Mouse (Mus musculus) intestine, embryonic 15.5 days (tissue): ENCODE results near the gene Ccdc144b. TPM values are rescaled to one million over a fixed set of nuclear protein-coding genes. Genes with fewer than 3 reads are reported as not detected.

Experiments
- ATAC-seq: fragments of 200-750 bp; cut with Nextera tagmentation; 2 replicates; pipeline ENCODE4 v1.8.0; 2017; ENCODE audit warnings: moderate TSS enrichment, moderate library complexity
- H3K27ac ChIP-seq: fragments of 300-500 bp; sonication (generic); 2 replicates; pipeline ENCODE4 v1.5.1; 2015; ENCODE audit warnings: mild to moderate bottlenecking, inconsistent platforms
- H3K27me3 ChIP-seq: fragments of 300-500 bp; sonication (generic); replicated peaks from 2 replicates; pipeline ENCODE4 v1.6.1; 2015; ENCODE audit warnings: inconsistent platforms
- H3K36me3 ChIP-seq: fragments of 300-500 bp; sonication (generic); 2 replicates; pipeline ENCODE4 v1.6.1; 2015; ENCODE audit warnings: inconsistent platforms
- H3K4me1 ChIP-seq: fragments of 300-500 bp; sonication (generic); replicated peaks from 2 replicates; pipeline ENCODE4 v1.6.1; 2015; ENCODE audit warnings: inconsistent platforms
- H3K4me2 ChIP-seq: fragments of 300-500 bp; sonication (generic); replicated peaks from 2 replicates; pipeline ENCODE4 v1.6.1; 2015; ENCODE audit warnings: mild to moderate bottlenecking, inconsistent platforms
- H3K4me3 ChIP-seq: fragments of 300-500 bp; sonication (generic); replicated peaks from 2 replicates; pipeline ENCODE4 v1.5.1; 2015; ENCODE audit warnings: inconsistent platforms
- H3K9ac ChIP-seq: fragments of 300-500 bp; sonication (generic); 2 replicates; pipeline ENCODE4 v1.6.1; 2015; ENCODE audit warnings: inconsistent platforms
- H3K9me3 ChIP-seq: fragments of 300-500 bp; sonication (generic); 2 replicates; pipeline ENCODE4 v1.6.1; 2016; ENCODE audit warnings: inconsistent platforms
- WGBS: fragments of 180-500 bp; shearing (Covaris S2); methylation state at CpG from one replicate; pipeline ENCODE4 v1.1.7; 2015; 5-methylcytosine and 5-hydroxymethylcytosine counted together
- polyA plus RNA-seq: library from polyadenylated mRNA; unstranded; fragments of >200 nt; fragmentation: Nextera tagmentation; extraction: Ambion mirVana; gene quantifications from 2 replicates; pipeline ENCODE4 v1.2.1, GENCODE M21; 2015

Ccdc144b gene
- not detected in 2 replicates for polyA plus RNA-seq

GRCm38 (mm10) chr3:36053447-36053846 lies at the start of gene Ccdc144b:
Gene Ccdc144b, minus strand, starts transcription at chr3:36053547.
- Histone ChIP-seq H3K4me2 (no peak within 1 kb of the TSS), H3K9ac (no peak within 1 kb of the TSS), H3K4me3 (no peak within 1 kb of the TSS), H3K9me3 (no peaks in the 10 kb centered on the region), H3K36me3 (no peaks in the 10 kb centered on the region), H3K27me3 (no peaks in the 10 kb centered on the region), H3K27ac (no peak within 1 kb of the TSS), H3K4me1 (no peaks in the 10 kb centered on the region)
- 89% methylated on average over 6 of the region's 6 CpGs for WGBS
- ATAC-seq, result no peak

GRCm38 (mm10) chr3:36095371-36095770 lies 42.0 kb upstream of the Ccdc144b start:
- Histone ChIP-seq H3K9ac (no peak overlapping the region), H3K4me2 (no peak overlapping the region), H3K27ac (no peak overlapping the region), H3K27me3 (no peaks in the 10 kb centered on the region), H3K4me1 (no peaks in the 10 kb centered on the region), H3K36me3 (0 out of 2 replicates have a peak, but pooled peaks cover 3% of the 10 kb centered on the region), H3K4me3 (no peak overlapping the region), H3K9me3 (no peaks in the 10 kb centered on the region)
- ATAC-seq, result no peak
- WGBS, result 78% methylated on average over 2 of the region's 2 CpGs

- Histone ChIP-seq H3K4me3 (no peak overlapping the region), H3K27ac (no peak overlapping the region), H3K4me2 (no peak overlapping the region), H3K27me3 (no peaks in the 10 kb centered on the region), H3K36me3 (peaks cover 35% of the 10 kb centered on the region), H3K9ac (no peak overlapping the region), H3K9me3 (no peaks in the 10 kb centered on the region), H3K4me1 (no peaks in the 10 kb centered on the region)
- 89% methylated on average over 9 of the region's 9 CpGs for WGBS
- no peak for ATAC-seq
Measured at GRCm38 (mm10) chr3:36087591-36087990, 34.2 kb upstream of the Ccdc144b start.

- Histone ChIP-seq H3K4me1 (no peaks in the 10 kb centered on the region), H3K27me3 (no peaks in the 10 kb centered on the region), H3K4me3 (no peak overlapping the region), H3K9me3 (no peaks in the 10 kb centered on the region), H3K36me3 (peaks cover 40% of the 10 kb centered on the region), H3K27ac (no peak overlapping the region), H3K9ac (no peak overlapping the region), H3K4me2 (no peak overlapping the region)
- no peak for ATAC-seq
- 98% methylated on average over 5 of the region's 5 CpGs for WGBS
Measured at GRCm38 (mm10) chr3:36085394-36085793, 32.0 kb upstream of the Ccdc144b start.

- H3K9me3 ChIP-seq, result no peaks in the 10 kb centered on the region
- no peak overlapping the region for H3K27ac ChIP-seq
- ATAC-seq, result no peak
- H3K9ac ChIP-seq, result no peak overlapping the region
- WGBS, result 93% methylated on average over 7 of the region's 7 CpGs
- H3K36me3 ChIP-seq, result peaks cover 39% of the 10 kb centered on the region
- no peak overlapping the region for H3K4me2 ChIP-seq
- H3K27me3 ChIP-seq, result no peaks in the 10 kb centered on the region
- H3K4me3 ChIP-seq, result no peak overlapping the region
- H3K4me1 ChIP-seq, result no peaks in the 10 kb centered on the region
Measured at GRCm38 (mm10) chr3:36083381-36083780, 30.0 kb upstream of the Ccdc144b start.

GRCm38 (mm10) chr3:36082843-36083242 lies 29.5 kb upstream of the Ccdc144b start:
- H3K36me3 ChIP-seq, result peaks cover 36% of the 10 kb centered on the region
- no peaks in the 10 kb centered on the region for H3K27me3 ChIP-seq
- 86% methylated on average over 4 of the region's 4 CpGs for WGBS
- H3K4me1 ChIP-seq, result no peaks in the 10 kb centered on the region
- no peak overlapping the region for H3K4me2 ChIP-seq
- H3K27ac ChIP-seq, result no peak overlapping the region
- no peak for ATAC-seq
- no peak overlapping the region for H3K4me3 ChIP-seq
- no peak overlapping the region for H3K9ac ChIP-seq
- no peaks in the 10 kb centered on the region for H3K9me3 ChIP-seq

- H3K4me3 ChIP-seq, result no peak overlapping the region
- H3K9me3 ChIP-seq, result no peaks in the 10 kb centered on the region
- H3K27me3 ChIP-seq, result no peaks in the 10 kb centered on the region
- no peak overlapping the region for H3K4me2 ChIP-seq
- H3K4me1 ChIP-seq, result no peaks in the 10 kb centered on the region
- H3K27ac ChIP-seq, result no peak overlapping the region
- no peak for ATAC-seq
- H3K36me3 ChIP-seq, result peaks cover 39% of the 10 kb centered on the region
- no peak overlapping the region for H3K9ac ChIP-seq
- WGBS, result 90% methylated on average over 5 of the region's 5 CpGs
Measured at GRCm38 (mm10) chr3:36080741-36081140, 27.4 kb upstream of the Ccdc144b start.

- Histone ChIP-seq H3K4me2 (no peak overlapping the region), H3K27me3 (no peaks in the 10 kb centered on the region), H3K4me3 (no peak overlapping the region), H3K36me3 (peaks cover 40% of the 10 kb centered on the region), H3K4me1 (no peaks in the 10 kb centered on the region), H3K27ac (no peak overlapping the region), H3K9ac (no peak overlapping the region), H3K9me3 (no peaks in the 10 kb centered on the region)
- ATAC-seq, result no peak
- 88% methylated on average over 5 of the region's 5 CpGs for WGBS
Measured at GRCm38 (mm10) chr3:36079886-36080285, 26.5 kb upstream of the Ccdc144b start.

GRCm38 (mm10) chr3:36077386-36077785 lies 24.0 kb upstream of the Ccdc144b start:
- Histone ChIP-seq H3K4me1 (no peaks in the 10 kb centered on the region), H3K4me3 (no peak overlapping the region), H3K4me2 (no peak overlapping the region), H3K9ac (no peak overlapping the region), H3K9me3 (no peaks in the 10 kb centered on the region), H3K36me3 (peaks cover 42% of the 10 kb centered on the region), H3K27ac (no peak overlapping the region), H3K27me3 (no peaks in the 10 kb centered on the region)
- WGBS, result 93% methylated on average over 3 of the region's 3 CpGs
- ATAC-seq, result no peak

GRCm38 (mm10) chr3:36075466-36075865 lies 22.1 kb upstream of the Ccdc144b start:
- no peak overlapping the region for H3K27ac ChIP-seq
- ATAC-seq, result no peak
- no peak overlapping the region for H3K4me3 ChIP-seq
- peaks cover 41% of the 10 kb centered on the region for H3K36me3 ChIP-seq
- H3K27me3 ChIP-seq, result no peaks in the 10 kb centered on the region
- no peak overlapping the region for H3K9ac ChIP-seq
- no peaks in the 10 kb centered on the region for H3K9me3 ChIP-seq
- no peak overlapping the region for H3K4me2 ChIP-seq
- H3K4me1 ChIP-seq, result no peaks in the 10 kb centered on the region
- WGBS, result 88% methylated on average over 6 of the region's 6 CpGs

GRCm38 (mm10) chr3:36074231-36074630 lies 20.9 kb upstream of the Ccdc144b start:
- no peaks in the 10 kb centered on the region for H3K27me3 ChIP-seq
- peaks cover 41% of the 10 kb centered on the region for H3K36me3 ChIP-seq
- no peak overlapping the region for H3K4me2 ChIP-seq
- no peak overlapping the region for H3K9ac ChIP-seq
- ATAC-seq, result no peak
- WGBS, result 95% methylated on average over 6 of the region's 6 CpGs
- H3K4me3 ChIP-seq, result no peak overlapping the region
- H3K9me3 ChIP-seq, result no peaks in the 10 kb centered on the region
- no peak overlapping the region for H3K27ac ChIP-seq
- no peaks in the 10 kb centered on the region for H3K4me1 ChIP-seq

GRCm38 (mm10) chr3:36071047-36071446 lies 17.7 kb upstream of the Ccdc144b start:
- no peaks in the 10 kb centered on the region for H3K9me3 ChIP-seq
- no peak overlapping the region for H3K4me2 ChIP-seq
- H3K4me1 ChIP-seq, result peaks cover 9% of the 10 kb centered on the region; the same call in 1 of the 2 replicates
- no peak overlapping the region for H3K27ac ChIP-seq
- no peak overlapping the region for H3K9ac ChIP-seq
- peaks cover 24% of the 10 kb centered on the region for H3K36me3 ChIP-seq
- H3K27me3 ChIP-seq, result no peaks in the 10 kb centered on the region
- no peak for ATAC-seq
- 89% methylated on average over 5 of the region's 5 CpGs for WGBS
- no peak overlapping the region for H3K4me3 ChIP-seq

- Histone ChIP-seq H3K27ac (no peak overlapping the region), H3K36me3 (peaks cover 18% of the 10 kb centered on the region), H3K4me1 (peaks cover 9% of the 10 kb centered on the region; the same call in 1 of the 2 replicates), H3K4me3 (no peak overlapping the region), H3K4me2 (no peak overlapping the region), H3K27me3 (no peaks in the 10 kb centered on the region), H3K9ac (no peak overlapping the region), H3K9me3 (no peaks in the 10 kb centered on the region)
- 97% methylated on average over 4 of the region's 4 CpGs for WGBS
- ATAC-seq, result no peak
Measured at GRCm38 (mm10) chr3:36070436-36070835, 17.1 kb upstream of the Ccdc144b start.
